Mouse (Mus musculus): ENCODE data around the gene Plcl2. TPM values are rescaled to one million over a fixed set of nuclear protein-coding genes. Genes with fewer than 3 reads are reported as not detected.
"Not testable (repeated sequence)": the region's sequence is repeated elsewhere in the genome, so short reads cannot be mapped to it uniquely, and the experiment has no call there.

The Plcl2 gene
- polyA plus RNA-seq, 1 experiment = not detected

DNA sequence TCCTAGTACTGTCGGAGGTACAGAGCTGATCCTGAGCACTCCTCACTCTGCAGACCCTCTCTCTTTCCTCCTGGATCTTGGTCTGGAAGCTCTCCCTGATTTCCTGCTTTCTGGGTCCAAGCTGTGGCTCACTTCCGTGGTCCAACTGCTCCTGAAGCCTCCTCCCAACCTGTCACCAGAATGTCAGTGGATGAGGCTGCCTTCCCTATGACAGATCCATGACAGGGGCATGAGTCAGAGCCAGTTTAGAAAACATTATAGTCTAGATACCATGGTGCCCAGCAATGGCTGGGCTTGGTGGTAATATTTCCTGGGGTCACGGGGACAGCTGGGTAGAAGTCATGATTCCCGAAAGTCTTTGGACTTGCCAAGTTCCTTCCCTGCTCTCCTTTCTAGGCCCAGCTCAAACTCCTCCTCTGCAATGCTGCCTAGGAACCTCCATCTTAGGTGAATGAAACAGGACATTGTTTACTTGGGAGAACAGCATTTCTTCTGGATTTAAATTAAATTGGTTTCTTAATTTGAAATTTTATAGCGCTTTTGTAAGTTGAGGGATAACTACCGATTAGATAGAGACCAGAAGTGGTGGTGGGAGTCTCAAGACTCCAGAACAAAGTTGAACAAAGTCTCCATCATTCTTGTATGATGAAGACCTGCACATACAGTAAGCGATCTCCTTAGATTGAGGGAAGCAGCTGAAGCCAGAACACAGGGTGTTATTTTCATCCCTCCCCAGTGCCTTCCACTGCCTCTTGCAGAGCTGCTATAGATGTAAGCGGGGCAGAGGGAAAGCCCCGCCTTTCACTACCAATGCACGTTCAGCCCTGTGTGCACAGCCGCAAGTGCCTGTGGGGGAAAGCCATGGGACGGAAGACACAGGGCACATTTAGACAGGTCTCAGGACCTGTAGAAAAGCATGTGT, 170.7 kb downstream of the Plcl2 start:
- no peak overlapping the region for H3K27ac ChIP-seq (ENCODE audit: insufficient read depth, low read depth, low read length)
- H3K4me1 ChIP-seq (ENCODE audit: control insufficient read depth, insufficient read depth, low read length) = peaks cover 11% of the 10 kb centered on the region
- WGBS = 85% methylated on average over 12 of the region's 12 CpGs
- H3K4me3 ChIP-seq (ENCODE audit: insufficient read depth, low read depth, low read length) = no peak overlapping the region
- TF ChIP-seq CTCF (IDR thresholded peaks at IDR 0.05; ENCODE audit: insufficient read depth, low read depth, low read length) = no peak
- TF ChIP-seq POLR2A (IDR thresholded peaks at IDR 0.05; ENCODE audit: insufficient read depth, low read depth, low read length) = no peak

DNA sequence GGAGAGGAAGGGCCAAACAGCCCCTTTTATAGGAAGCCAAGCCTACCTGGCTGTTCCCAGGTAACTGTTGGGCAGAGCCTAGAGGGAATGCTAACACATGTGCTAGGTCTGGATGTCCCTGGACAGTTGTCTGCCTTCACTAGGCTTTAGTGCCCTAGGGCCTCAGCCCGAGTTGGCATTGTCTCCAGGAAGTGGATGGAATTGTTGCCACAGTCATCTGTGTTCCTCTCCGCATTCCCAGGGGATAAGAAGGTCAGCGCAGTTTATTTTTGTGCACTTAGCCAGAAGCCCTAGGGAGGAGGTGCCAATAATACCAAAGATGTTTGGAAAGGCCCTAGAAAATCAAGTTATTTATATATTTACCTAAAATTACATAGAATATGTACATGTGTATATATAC, 173.5 kb downstream of the Plcl2 start:
- TF ChIP-seq POLR2A (IDR thresholded peaks at IDR 0.05; ENCODE audit: insufficient read depth, low read depth, low read length) = no peak
- no peak for TF ChIP-seq CTCF (IDR thresholded peaks at IDR 0.05; ENCODE audit: insufficient read depth, low read depth, low read length)
- 86% methylated on average over 3 of the region's 3 CpGs for WGBS
- H3K27ac ChIP-seq (ENCODE audit: insufficient read depth, low read depth, low read length) = no peak overlapping the region

DNA sequence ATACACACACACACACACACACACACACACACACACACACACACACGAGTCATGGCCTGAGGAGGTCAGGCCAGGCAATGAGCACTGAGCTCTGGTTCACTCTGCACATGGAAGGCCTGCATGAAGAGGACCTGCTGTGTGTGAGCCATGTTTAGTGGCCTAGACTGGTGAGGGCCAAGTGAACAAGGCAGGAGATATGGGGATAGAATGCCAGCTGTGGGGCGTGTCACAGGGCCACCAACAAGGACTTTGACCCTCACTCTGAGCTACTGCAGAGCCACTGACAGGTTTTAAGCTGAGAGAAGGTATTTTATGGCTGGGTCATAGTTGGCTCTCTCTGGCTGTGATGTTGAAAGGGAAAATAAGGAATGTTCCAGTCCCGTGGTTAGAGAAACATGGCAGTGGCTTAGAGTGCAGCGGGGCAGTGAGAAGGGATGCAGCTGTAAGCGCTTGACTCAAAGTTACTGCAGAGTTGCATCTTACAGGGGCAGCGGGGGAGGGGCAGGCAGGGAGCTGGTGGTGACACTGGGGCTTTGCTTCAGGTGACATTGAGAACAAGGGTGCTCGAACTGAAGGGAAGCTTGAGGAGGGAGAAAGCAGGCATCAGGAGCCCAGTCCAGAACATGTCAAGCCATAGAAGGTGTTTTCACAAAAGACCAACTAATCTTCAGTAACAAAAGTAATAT, 175.9 kb downstream of the Plcl2 start:
- WGBS = 84% methylated on average over 7 of the region's 7 CpGs
- no peak overlapping the region for H3K4me3 ChIP-seq (ENCODE audit: insufficient read depth, low read depth, low read length)

More for the DNA sequence above, 173.5 kb downstream of the Plcl2 start:
- Histone ChIP-seq H3K4me1 (ENCODE audit: control insufficient read depth, insufficient read depth, low read length) (peaks cover 11% of the 10 kb centered on the region), H3K4me3 (ENCODE audit: insufficient read depth, low read depth, low read length) (no peak overlapping the region)

DNA sequence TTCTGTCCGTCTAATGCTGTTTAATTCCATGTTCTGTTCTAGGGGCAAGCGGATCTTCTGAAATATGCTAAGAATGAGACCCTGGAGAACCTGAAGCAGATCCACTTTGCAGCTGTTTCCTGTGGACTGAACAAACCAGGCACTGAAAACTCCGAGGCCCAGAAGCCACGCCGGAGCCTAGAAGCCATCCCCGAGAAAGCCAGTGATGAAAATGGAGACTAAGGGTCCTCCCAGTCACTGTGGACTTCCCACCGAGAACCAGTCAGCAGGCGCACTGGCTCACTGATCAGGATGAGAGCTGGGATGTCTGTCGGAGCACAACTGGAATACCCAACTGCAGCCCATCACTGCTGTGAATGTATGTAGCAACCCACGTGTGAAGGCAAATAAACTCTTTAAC, 178.5 kb downstream of the Plcl2 start:
- WGBS = 82% methylated on average over 10 of the region's 10 CpGs
- H3K27ac ChIP-seq (ENCODE audit: insufficient read depth, low read depth, low read length) = no peak overlapping the region
- no peaks in the 10 kb centered on the region for H3K4me1 ChIP-seq (ENCODE audit: control insufficient read depth, insufficient read depth, low read length)
- no peak for TF ChIP-seq CTCF (IDR thresholded peaks at IDR 0.05; ENCODE audit: insufficient read depth, low read depth, low read length)
- no peak for TF ChIP-seq POLR2A (IDR thresholded peaks at IDR 0.05; ENCODE audit: insufficient read depth, low read depth, low read length)
- no peak overlapping the region for H3K4me3 ChIP-seq (ENCODE audit: insufficient read depth, low read depth, low read length)

More for the DNA sequence above, 175.9 kb downstream of the Plcl2 start:
- Histone ChIP-seq H3K27ac (ENCODE audit: insufficient read depth, low read depth, low read length) (no peak overlapping the region), H3K4me1 (ENCODE audit: control insufficient read depth, insufficient read depth, low read length) (peaks cover 2% of the 10 kb centered on the region; the same call in 1 of the 2 replicates)
- TF ChIP-seq CTCF (IDR thresholded peaks at IDR 0.05; ENCODE audit: insufficient read depth, low read depth, low read length) = no peak
- no peak for TF ChIP-seq POLR2A (IDR thresholded peaks at IDR 0.05; ENCODE audit: insufficient read depth, low read depth, low read length)

DNA sequence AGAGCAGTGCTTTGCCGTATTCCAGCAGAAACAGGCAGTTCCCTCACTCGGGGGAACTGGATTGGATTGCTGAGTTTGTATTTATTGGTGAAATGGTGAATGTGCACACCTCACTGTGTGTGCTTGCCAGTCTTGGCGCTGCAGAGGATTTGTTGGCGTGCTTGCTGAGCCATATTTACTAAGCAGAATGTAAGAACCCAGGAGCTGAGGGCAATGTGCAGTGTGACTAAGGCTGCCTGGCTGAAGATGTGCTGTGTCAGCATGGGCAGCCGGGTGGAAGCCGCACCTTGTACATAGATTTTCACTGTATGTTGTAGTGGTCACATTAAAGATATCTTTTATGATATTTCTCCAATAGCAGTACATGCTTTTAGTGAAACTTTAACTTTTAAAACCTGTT, 178.9 kb downstream of the Plcl2 start:
- TF ChIP-seq CTCF (IDR thresholded peaks at IDR 0.05; ENCODE audit: insufficient read depth, low read depth, low read length) (no peak), POLR2A (IDR thresholded peaks at IDR 0.05; ENCODE audit: insufficient read depth, low read depth, low read length) (no peak)
- no peaks in the 10 kb centered on the region for H3K4me1 ChIP-seq (ENCODE audit: control insufficient read depth, insufficient read depth, low read length)
- H3K27ac ChIP-seq (ENCODE audit: insufficient read depth, low read depth, low read length) = no peak overlapping the region
- WGBS = 82% methylated on average over 6 of the region's 6 CpGs
- no peak overlapping the region for H3K4me3 ChIP-seq (ENCODE audit: insufficient read depth, low read depth, low read length)

DNA sequence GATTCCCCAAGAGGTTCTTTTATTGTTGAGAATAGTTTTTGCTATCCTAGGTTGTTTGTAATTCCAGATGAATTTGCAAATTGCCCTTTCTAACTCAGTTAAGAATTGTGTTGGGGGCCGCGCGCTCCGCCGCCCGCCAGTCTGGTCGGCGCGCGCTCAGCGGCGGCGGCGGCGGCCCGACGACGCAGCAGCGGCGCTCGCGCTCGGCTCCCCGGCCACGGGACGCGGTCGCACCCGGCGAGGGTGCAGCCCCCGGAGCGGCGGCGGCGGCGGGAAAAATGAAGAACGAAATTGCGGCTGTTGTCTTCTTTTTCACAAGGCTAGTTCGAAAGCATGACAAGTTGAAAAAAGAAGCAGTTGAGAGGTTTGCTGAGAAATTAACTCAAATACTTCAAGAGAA, 189.2 kb downstream of the Plcl2 start:
- H3K4me1 ChIP-seq (ENCODE audit: control insufficient read depth, insufficient read depth, low read length); H3K4me3 ChIP-seq (ENCODE audit: insufficient read depth, low read depth, low read length): not testable (repeated sequence)
- 7% methylated on average over 39 of the region's 39 CpGs for WGBS

DNA sequence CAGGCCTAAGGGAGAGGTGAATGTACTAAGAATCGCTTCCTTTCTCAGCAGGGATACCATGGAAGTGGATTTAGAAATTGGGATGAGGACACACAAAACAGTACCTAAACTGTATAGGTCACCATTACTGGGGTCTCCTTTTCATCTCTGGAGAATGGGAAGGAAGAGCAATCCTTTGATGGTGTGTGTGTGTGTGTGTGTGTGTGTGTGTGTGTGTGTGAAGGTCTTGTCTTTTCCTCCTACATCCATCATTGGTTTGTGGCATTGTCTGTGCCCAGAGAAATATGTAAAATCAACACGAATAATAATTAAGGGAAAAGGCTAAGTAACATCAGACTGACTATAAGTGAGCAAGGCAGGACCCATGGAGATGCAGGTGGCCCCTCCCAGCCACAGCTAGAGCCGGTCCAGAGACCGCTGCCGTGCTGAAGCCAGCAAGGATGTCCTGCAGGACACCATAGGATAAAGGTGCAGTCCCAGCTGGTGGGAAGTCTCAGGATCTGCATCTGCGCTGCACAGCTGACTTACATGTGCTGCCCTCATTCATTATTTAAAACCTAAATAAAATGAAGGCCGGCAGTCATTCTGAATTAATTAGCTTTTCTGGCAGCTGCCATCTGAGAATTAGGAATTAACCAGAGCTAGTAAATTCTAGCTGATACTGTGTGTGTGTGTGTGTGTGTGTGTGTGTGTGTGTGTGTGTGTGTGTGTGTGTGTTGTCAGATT, 201.5 kb downstream of the Plcl2 start:
- TF ChIP-seq POLR2A (IDR thresholded peaks at IDR 0.05; ENCODE audit: insufficient read depth, low read depth, low read length) (no peak), CTCF (IDR thresholded peaks at IDR 0.05; ENCODE audit: insufficient read depth, low read depth, low read length) (no peak)
- no peak overlapping the region for H3K4me3 ChIP-seq (ENCODE audit: insufficient read depth, low read depth, low read length)
- no peaks in the 10 kb centered on the region for H3K4me1 ChIP-seq (ENCODE audit: control insufficient read depth, insufficient read depth, low read length)
- no peak overlapping the region for H3K27ac ChIP-seq (ENCODE audit: insufficient read depth, low read depth, low read length)
- 62% methylated on average over 7 of the region's 7 CpGs for WGBS

More for the DNA sequence above, 189.2 kb downstream of the Plcl2 start:
- H3K27ac ChIP-seq (ENCODE audit: insufficient read depth, low read depth, low read length) = not testable (repeated sequence)

DNA sequence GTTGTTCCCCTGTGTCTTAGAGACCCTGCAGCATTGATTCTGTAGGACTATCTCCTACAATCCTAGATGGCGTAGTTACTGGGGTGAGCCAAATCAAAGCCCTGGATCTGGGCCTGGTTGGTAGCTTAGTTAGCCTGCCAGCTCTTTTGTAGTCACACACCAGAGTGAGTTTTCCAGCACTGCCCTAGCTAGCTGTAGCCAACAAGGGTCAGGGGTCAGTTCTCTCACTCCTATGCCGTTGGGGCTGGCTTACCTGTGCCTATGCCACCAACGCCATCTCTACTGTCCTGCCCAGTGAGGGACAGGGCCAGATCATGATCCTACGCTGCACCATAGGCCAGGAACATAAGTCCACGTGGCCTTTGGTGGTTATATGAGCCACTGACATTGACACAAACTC, 208.4 kb downstream of the Plcl2 start:
- 83% methylated on average over 5 of the region's 5 CpGs for WGBS
- H3K27ac ChIP-seq (ENCODE audit: insufficient read depth, low read depth, low read length) = no peak overlapping the region
- H3K4me1 ChIP-seq (ENCODE audit: control insufficient read depth, insufficient read depth, low read length) = no peaks in the 10 kb centered on the region
- H3K4me3 ChIP-seq (ENCODE audit: insufficient read depth, low read depth, low read length) = no peak overlapping the region
- TF ChIP-seq CTCF (IDR thresholded peaks at IDR 0.05; ENCODE audit: insufficient read depth, low read depth, low read length) = no peak
- no peak for TF ChIP-seq POLR2A (IDR thresholded peaks at IDR 0.05; ENCODE audit: insufficient read depth, low read depth, low read length)

DNA sequence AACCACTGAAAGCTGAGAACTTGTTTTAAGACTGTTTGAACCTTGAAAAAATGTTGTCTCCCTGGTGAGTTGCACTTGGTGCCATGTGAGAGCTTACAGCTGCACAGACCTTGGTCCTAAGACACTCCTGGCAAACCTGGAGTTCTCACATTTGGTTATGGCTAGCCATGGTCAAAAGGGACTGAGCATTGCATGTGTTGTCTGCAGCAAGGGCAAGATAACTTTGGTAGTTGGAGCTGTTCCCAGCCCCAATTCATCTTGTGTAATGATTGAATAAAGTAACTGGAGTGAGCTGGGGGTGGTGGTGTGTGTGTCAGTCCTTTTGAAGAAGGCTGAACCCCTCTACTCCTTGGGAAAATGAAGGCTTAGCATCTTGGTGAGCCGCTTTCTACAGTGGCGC, 215.2 kb downstream of the Plcl2 start:
- H3K4me3 ChIP-seq (ENCODE audit: insufficient read depth, low read depth, low read length) = no peak overlapping the region
- TF ChIP-seq CTCF (IDR thresholded peaks at IDR 0.05; ENCODE audit: insufficient read depth, low read depth, low read length) = no peak
- TF ChIP-seq POLR2A (IDR thresholded peaks at IDR 0.05; ENCODE audit: insufficient read depth, low read depth, low read length) = no peak
- WGBS = 62% methylated on average over 2 of the region's 2 CpGs
- no peaks in the 10 kb centered on the region for H3K4me1 ChIP-seq (ENCODE audit: control insufficient read depth, insufficient read depth, low read length)
- no peak overlapping the region for H3K27ac ChIP-seq (ENCODE audit: insufficient read depth, low read depth, low read length)
